Mouse (Mus musculus): ENCODE measurements around the gene Galnt9. TPM values are rescaled to one million over a fixed set of nuclear protein-coding genes. Genes with fewer than 3 reads are reported as not detected.

The Galnt9 gene
- polyA plus RNA-seq, 1 experiment = 4.0 TPM

DNA sequence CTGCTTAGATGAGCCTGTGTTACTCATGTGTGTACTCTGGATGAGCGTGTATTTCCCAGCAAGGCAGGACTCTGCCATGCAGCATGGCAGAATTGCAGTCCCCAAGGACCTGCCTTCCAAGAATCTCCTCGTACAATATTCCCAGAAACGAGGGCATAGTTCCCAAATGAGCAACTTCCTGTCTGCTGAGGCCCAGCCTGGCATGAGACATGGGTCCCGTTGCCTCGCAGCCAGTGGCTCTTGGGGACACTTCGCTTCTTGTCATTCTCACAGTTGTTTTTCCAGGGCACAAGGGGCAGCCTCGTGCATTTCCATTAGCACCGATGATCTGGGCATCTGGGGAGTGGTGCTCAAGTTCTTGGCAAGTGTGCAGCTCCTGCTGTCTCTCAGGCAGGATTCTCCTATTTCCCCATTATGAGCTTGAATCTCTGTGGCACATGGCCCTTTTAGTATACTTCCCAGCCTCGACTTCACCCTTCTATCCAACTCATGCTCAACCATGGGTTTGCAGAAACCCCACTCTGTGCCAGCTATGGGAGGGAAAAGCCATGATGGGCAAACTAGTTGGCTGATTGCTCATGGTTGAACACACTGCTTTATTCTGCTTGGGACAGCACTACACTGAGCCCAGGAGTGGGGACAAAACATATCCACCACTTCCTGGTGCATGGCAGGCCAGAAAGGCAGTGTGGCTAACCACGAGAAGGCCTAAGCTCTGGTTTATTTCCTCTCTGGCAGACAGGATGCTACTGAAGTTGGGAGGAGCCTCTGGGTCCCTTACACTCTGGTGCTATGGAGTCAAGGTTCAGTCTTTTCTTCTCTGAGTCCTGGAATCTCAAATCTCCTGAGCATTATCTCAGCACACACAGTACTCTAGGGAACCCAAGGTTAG lies 38.7 kb downstream of the Galnt9 start:
- no peak for DNase-seq (ENCODE audit: low spot score)

DNA sequence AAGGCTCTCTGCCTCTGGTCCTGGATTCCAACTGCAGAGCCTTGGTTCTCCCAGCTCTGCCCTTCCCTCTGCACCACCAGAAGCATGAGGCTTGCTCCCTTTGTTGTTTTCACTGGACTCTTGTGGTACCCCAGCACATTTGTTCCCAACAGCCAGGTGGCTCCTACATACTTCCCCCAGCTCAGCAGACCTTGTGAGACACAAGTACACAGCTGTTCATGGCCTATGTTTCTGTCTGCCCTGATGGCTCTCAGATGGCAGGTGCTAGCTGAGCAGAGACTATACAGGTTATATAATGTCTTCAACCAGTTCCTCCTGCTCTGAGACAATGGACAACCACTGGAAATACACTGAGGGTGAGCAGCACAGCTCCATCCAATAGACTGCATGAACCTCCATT lies 43.3 kb downstream of the Galnt9 start:
- no peak for DNase-seq (ENCODE audit: low spot score)

DNA sequence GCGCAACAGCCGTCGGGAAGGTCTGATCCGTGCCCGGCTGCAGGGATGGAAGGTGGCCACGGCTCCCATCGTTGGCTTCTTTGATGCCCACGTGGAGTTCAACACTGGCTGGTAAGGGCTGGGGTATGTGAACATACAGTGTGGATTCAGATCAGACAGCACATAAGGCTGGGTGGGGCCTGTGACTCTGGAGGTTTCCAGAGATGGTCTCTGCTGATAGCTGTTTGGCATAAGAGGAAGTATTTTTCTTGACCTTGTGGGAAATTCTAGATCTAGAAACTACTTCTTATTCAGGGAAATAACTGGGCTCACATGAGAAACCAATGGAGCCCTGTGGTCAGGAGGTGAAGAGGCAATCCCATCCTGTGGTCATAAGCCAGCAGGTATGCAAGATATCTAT lies 45.7 kb downstream of the Galnt9 start:
- no peak for DNase-seq (ENCODE audit: low spot score)

DNA sequence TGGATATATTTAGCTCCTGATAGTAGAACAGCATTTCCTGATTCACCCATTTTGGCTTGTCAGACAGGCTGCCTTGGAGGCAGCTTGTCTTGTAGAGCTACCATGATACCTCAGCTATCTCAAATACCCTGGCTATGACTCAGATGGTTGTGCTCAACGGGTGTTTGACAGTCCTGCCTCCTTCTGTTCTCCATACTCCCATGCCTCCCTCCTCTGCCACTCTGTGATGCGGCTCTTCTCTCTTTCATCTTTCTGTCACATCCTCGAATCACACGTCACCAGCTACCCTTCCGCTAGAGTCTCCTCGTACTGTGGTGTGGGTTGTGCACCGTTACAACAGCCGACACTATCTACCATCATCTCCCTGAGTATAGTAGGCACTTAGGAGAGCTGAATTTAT lies 50.3 kb downstream of the Galnt9 start:
- no peak for DNase-seq (ENCODE audit: low spot score)

DNA sequence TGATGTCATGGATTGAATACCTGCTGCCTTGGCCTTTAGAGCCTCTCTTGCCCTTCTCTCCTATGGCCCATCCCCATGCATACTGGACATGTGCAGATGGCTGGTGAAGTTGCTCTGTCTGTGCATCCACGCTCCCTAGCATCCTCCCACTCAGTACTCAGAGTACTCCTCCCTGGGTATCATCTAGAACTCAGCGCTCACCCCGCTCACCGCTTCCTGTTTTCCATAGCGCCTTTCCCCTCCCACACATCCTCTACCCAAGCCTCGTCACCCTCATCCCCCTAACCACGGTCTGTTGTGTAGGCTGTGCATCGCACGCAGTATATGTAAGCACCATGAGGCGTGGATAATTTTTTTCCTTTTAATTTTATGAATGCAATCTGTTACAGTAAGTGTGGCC lies 51.2 kb downstream of the Galnt9 start:
- no peak for DNase-seq (ENCODE audit: low spot score)

DNA sequence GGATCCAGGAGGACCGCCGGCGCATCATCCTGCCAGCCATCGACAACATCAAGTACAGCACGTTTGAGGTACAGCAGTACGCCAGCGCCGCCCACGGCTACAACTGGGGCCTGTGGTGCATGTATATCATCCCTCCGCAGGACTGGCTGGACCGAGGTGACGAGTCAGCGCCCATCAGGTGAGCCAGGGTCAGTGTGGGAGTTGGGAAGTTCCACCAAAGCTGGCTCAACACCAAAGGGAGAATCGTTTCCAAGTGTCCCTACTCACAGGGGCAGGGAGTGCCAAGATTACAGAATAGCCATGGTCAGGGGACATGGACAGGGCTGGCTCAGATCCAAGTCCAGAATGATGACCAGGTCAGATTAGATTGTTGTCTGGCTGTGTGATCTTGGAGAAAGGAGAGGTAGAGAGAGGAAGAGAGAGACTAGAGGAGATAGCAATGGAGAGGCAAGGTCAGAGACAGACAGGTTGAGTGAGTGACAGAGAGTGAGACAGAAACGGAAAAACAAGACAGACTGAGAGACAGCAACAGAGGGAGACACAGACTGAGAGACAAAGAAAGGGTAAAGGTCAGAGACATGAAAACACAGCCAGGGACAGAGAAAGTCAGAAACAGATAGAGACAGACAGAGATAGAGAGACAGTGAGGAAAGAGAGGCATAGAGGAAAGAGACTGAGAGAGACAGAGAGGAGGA lies 52.1 kb downstream of the Galnt9 start:
- no peak for DNase-seq (ENCODE audit: low spot score)

DNA sequence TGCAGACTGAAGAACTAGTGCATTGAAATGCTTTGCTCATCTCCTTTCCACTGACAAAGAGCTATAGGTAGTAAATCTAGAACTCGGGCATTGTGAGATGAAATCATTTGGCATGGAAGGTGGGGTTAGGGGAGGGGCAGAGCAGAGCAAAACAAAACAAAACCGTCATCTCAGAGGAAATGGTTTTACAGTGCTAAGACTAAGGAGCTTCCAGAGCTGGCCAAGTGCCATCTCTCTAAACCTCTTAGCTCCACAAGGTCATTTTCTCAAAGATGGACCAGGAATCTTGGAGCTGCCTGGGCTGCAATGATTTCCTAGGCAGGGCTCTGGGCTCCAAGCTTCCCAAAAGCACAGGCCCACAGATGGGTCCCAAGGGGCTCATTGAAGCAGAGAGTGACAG lies 53.3 kb downstream of the Galnt9 start:
- no peak for DNase-seq (ENCODE audit: low spot score)

DNA sequence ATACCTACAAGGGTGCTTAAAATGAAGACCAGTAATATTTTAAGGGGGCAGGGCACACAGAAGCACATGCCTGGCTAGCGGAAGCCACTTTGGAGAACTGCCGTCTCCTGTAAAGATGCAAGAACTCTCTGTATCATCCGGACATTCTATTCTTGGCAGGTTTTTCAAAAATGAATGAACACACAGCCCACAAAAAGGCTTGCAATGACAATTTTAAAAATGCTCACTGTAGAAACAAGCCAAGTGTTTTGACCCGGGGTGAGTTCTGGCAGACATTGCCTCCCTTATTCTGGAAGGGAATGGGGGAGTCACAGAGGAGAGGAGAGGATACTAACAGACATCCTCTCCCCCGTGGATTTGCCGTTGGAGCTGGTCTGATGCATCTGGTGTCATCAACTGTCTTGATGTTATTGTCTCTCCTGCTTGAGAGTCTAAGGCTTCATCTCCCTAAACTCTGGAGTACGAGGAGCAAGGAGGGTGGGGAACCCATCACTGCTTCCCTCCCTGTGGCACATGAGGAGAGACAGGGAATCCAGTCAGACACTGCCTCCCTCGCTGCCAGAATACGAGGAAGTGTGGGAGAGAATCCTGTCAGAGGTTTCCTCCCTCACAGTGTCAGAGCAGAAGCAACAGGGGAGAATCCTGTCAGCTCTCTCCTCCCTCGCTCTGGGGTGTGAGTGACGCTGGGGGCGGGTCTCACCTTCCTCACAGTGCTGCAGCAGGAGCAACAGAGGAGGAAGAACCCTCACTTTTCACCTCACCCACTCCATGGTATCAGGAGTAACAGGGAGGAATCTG lies 54.3 kb downstream of the Galnt9 start:
- DNase-seq (ENCODE audit: low spot score) = no peak

DNA sequence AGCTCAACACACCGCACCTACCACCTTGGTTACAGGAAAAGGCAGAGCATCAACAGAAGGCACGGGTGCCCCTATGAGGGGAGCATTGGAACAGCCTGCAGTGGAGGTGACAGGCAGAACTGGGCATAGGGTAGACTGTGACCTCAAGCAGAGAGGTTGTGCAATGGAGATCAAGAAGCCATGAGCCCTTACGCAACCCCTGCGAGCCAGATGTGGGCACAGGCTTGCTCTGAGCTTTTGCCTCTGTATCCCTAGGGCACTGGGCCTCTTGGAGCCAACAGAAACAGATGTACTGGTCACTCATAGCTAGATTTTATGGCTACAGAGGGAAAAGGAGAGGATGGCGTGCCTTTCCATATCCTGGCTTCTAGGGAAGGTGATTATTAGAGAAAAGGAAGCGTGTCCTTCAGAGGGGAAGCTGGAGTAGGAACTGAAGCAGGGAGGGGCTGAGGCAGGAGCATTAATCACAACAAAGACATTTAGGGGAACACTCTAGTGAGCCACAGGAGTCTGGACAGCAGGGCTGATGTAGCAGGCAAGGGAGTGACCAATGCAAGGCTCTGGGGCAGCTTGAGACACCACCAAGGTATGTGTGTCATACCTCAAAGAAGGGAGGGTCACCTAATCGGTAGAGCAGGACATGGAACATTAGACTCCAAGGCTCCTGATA lies 59.0 kb downstream of the Galnt9 start:
- DNase-seq (ENCODE audit: low spot score) = no peak

DNA sequence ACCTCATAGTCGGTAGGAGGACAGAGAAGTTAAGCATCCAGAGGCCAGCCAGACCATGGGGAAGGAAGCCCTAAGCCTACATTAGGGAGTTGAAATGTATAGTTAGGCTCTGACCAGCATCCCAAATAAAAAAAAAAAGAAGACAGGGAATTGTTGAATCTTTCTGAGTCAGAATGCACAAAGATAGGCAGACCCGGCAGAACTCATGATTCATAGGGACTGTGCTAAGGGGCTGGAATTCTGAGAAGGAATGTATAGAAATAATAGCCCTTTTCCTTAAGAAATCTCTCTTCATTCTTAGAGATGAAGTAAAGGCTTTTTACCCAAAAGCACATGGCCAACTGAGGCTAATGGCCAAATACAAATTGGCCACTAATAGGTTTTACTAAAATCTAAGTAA lies 60.2 kb downstream of the Galnt9 start:
- no peak for DNase-seq (ENCODE audit: low spot score)

DNA sequence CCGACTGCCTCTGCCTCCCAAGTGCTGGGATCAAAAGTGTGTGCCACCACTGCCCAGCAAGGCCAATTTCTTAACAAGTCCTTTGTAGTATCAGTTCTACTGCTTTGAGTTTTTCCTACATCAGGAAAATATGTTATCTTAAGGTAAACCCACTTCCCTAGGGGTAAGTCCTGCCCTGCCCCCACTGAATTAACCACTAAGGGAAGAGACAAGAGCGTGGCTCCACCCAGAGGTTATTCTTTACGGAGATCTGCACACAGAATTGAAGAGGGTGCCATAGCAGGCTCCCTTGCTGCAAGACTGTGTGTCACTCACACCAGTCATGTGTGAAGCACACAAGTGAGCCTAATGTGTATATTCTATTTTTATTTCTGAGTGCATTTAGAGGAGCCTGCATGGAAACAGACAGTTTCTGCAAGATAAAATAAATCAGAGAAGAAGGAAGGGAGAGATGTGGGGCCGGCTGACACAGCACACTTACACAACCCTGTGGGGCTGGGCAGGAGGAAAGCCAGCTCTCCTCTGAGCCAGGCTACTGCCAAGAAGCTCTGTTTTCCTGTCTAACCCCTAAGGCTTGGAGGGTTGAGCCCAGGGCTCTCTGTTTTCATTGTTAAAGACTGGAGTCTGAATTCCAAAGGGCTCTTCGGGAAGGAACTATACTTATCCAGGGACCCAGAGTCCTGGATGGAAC lies 61.5 kb downstream of the Galnt9 start:
- no peak for DNase-seq (ENCODE audit: low spot score)

DNA sequence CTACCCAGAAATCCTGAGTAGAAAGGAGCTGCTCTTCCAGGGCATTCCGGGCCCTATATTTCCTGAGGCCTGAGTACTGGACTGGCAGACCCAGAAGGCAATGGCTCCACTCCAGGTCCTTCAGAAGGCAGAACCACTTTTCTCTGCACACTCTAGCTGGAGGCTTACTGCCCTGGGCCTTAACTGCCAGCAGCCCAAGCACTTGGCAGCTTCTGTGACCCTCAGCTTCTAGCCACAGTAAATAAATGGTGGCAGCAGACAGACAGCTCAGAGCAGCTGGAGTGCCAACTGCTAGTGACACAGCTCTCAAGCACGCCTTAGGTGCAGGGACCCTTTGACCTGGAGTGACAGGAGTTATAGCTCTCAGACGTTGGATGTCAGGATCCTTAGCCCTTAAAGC lies 63.6 kb downstream of the Galnt9 start:
- no peak for DNase-seq (ENCODE audit: low spot score)

DNA sequence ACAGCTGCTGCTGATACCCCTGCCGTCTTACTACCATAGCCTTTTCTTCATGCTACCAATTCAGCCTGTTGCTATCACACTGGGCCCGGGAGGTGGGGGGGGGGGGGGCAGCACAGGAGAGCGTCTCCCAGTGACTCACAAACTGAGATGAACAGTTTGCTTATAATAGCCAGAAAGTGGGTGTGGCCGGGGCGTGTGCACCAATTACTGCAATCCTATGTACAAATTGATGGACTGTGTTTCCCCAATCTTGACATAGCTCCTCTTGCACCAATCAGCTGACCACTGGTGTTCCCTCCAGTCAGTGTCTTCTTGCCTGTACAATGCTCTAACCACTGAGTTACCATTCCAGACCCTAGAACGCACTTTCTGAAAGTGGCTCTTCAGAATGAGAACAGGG lies 64.2 kb downstream of the Galnt9 start:
- no peak for DNase-seq (ENCODE audit: low spot score)

DNA sequence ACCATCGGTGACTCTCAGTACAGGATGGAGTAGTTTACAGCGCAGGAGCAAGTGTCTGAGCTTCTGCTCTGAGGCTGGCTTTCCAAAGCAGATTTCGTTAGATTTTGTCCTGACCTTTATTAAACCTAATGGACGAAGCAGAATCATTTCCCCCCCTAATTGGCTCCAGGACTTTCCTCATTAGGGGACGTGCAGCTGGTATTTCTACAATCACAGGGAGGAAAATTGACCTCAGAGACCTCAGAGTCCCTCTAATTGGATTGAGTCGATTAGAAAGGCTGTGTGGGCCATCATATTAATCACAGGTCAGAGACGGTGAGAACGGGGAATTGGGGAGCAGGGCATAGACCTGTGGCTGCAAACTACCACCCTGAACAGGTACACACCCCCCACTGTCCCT lies 64.8 kb downstream of the Galnt9 start:
- no peak for DNase-seq (ENCODE audit: low spot score)

DNA sequence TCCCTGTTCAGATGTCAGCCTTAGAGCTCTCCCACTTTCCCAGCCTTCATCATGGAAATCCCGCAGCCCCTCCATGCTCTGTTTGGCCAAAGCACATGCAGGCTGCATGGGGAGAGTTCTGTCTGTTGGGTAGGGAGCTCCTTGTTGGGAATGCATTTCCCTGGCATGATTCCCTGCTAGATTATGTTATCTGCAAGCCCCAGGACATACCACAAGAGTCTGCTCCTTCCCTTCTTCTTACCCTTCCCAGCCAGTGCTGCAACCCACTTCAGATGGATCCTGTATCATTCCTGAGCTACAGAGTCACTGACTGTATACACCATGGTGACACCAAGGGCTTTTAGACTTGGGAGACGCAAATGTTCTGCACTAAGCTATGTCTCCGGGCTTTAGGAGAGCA lies 65.3 kb downstream of the Galnt9 start:
- no peak for DNase-seq (ENCODE audit: low spot score)

DNA sequence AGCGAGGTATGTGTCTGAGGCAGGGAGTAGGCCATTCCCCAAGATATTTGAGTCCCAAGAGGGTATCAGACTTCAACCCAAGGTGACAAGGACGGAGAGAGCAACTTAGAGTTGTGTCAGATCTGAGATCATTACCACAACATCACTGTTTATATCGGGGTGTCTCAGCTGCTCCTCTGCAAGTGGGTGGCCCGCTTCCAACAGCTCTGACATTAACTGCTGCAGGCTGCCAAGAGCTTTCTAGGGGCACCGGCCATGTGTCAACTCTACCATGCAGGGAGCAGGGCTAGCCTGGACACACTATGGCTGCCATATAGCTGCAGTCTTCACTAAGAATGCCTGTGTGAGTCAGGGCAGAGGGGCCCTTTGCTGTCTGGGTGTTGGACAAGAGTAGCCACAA lies 65.7 kb downstream of the Galnt9 start:
- DNase-seq (ENCODE audit: low spot score) = no peak

DNA sequence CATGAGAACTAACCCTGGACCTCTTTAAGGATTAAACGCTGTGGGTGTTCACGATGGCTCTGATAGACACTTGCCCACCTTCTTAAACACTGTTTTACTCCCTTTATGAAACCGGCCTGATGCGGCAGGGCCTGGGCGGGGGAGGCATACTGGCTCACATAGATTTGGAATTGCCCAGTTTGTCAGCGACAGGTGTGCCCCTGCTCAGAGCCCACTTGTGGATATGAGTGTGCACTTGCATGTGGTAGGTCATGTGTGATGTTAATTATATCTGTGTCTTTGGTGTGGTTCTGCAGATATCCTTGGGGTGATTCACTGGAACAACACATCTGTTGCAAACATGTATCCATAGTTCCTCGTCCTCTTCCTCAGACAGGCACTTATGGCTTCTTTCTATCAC lies 66.3 kb downstream of the Galnt9 start:
- DNase-seq (ENCODE audit: low spot score) = no peak

DNA sequence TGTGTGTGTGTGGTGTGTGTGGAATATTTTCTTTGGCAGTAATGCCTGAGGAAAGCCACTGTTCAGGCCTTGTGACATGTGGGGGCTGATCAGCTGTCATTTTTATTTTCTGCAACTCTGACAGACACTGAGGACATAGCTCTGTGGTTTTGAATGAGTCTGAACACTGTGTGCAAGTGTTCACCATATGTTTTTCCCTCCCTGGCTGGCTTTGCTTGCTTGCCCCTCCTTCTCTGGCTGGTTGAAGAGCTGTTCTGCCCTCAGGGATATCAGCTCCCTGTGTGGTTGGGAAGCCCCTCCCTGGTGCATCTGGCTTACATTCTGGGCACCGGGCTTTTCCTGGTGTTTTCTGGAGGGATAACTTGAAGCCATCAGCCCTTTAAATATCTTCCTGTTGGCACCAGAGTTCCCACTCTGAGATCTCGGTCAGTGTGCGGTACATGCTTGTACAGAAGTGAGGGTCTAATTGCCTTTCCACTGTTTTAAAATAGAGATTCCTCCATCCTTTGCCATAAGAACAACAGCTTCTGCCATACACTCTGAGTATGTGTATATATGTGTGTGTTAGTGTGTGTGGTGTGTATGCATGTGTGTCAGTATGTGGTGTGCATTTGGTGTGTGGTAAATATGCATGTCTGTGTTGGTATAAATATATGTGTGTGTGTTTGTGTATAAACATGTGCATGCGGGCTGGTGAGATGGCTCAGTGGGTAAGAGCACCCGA lies 67.4 kb downstream of the Galnt9 start:
- DNase-seq (ENCODE audit: low spot score) = no peak

DNA sequence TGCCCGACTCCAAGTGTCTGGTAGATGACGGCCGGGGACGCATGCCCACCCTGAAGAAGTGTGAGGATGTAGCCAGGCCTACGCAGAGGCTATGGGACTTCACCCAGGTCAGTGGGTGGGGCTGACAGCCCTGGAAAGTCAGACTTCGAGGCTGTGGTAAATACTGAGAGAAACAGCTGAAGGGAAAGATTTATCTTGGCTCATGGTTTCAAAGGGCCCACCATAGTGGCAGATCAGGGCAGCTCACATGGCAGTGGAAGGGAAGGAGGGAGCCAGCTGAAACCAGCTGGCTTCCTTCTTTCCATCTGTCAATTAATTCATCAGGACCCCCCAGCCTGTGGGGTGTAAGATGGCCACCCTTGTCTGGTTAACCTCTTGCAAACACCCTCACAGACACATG lies 75.1 kb downstream of the Galnt9 start:
- DNase-seq (ENCODE audit: low spot score) = no peak

DNA sequence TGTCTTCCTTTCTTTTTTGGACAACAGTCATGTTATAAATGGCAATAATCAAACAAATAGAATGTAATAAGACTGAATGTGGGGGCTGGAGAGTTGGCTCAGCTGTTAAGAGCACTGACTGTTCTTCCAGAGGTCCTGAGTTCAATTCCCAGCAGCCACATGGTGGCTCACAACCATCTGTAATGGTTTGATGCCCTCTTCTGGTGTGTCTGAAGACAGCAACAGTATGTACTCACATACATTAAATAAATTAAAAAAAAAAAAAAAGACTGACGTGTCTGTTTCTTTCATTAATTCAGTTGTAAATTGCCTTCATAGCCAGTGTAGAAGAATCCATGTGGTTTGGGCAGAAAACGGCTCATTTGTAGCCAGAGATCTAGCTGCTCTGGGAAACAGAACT lies 80.2 kb downstream of the Galnt9 start:
- no peak for DNase-seq (ENCODE audit: low spot score)

DNA sequence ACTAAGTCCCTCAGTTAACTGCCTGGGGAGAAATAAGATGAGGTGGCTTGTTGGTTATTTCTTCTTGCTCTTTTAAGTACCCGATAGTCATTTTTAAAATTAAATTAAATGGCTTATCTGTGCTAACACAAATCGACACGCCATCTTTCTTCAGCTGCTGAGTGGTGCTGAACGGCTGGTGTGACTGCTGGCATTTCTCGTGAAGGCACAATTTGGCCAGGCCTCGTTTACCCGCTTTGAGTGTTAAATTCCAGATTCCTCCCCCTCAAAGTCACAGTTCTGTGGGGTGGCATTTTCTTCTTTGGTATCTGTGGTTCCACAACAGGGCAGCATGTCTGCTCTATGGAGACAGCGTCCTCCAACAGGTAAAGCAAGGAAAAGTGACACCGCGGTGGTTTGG lies 83.2 kb downstream of the Galnt9 start:
- DNase-seq (ENCODE audit: low spot score) = no peak

All from urinary bladder, adult 2 months (tissue).